Mouse (Mus musculus) MEL (cell line): Measurements from ENCODE around the gene Fhad1.

Experiments used
- CTCF ChIP-seq, 3 experiments: IDR thresholded peaks in 2 of 3; conservative IDR thresholded peaks in 1 of 3; 2 replicates each; pipeline ENCODE4 v1.5.1; 2011 to 2012; ENCODE audit warnings: low read length in 3 of 3, low read depth in 2 of 3, mild to moderate bottlenecking in 2 of 3, improper control_type of control experiment in 1 of 3, inconsistent platforms in 1 of 3, mixed read lengths in 1 of 3, moderate library complexity in 1 of 3; ENCODE audit not compliant: control insufficient read depth in 1 of 3, insufficient read depth in 1 of 3, poor library complexity in 1 of 3, severe bottlenecking in 1 of 3
- E2F4 ChIP-seq: IDR thresholded peaks from 2 replicates; pipeline ENCODE4 v1.6.1; 2011; ENCODE audit warnings: low read depth, low read length, improper control_type of control experiment, borderline replicate concordance
- JUND ChIP-seq: IDR thresholded peaks from 2 replicates; pipeline ENCODE4 v1.6.1; 2011; ENCODE audit warnings: low read depth, mild to moderate bottlenecking, improper control_type of control experiment, low read length
- MYC ChIP-seq: IDR thresholded peaks from 2 replicates; pipeline ENCODE4 v1.6.1; 2011; ENCODE audit warnings: low read depth, mild to moderate bottlenecking, low read length, improper control_type of control experiment, moderate library complexity
- POLR2A ChIP-seq, 2 experiments: IDR thresholded peaks; 2 replicates each; pipeline ENCODE4 v1.6.1; 2011 to 2012; ENCODE audit warnings: low read length in 2 of 2, mild to moderate bottlenecking in 2 of 2, control low read depth in 1 of 2, improper control_type of control experiment in 1 of 2, low read depth in 1 of 2, moderate library complexity in 1 of 2; ENCODE audit not compliant: control insufficient read depth in 1 of 2, insufficient read depth in 1 of 2, poor library complexity in 1 of 2
- SIN3A ChIP-seq: IDR thresholded peaks from 2 replicates; pipeline ENCODE4 v1.6.1; 2012; ENCODE audit warnings: low read length, improper control_type of control experiment, inconsistent platforms
- SMC3 ChIP-seq: IDR thresholded peaks from 2 replicates; pipeline ENCODE4 v1.6.1; 2011; ENCODE audit warnings: low read depth, low read length, improper control_type of control experiment
- TBP ChIP-seq: IDR thresholded peaks from 2 replicates; pipeline ENCODE4 v1.8.0; 2011; ENCODE audit warnings: low read depth, low read length, improper control_type of control experiment
- TCF12 ChIP-seq: IDR thresholded peaks from 2 replicates; pipeline ENCODE4 v1.6.1; 2014; ENCODE audit warnings: low read depth, mild to moderate bottlenecking, inconsistent platforms, low read length, improper control_type of control experiment, moderate library complexity

- TF ChIP-seq TCF12 = no peak
- TF ChIP-seq CTCF (IDR thresholded peaks at IDR 0.05 in 2 of 3, conservative IDR thresholded peaks at IDR 0.05 in 1 of 3; ENCODE audit: control insufficient read depth in 1 of 3, insufficient read depth in 1 of 3, low read depth in 2 of 3, low read length in 3 of 3, poor library complexity in 1 of 3, severe bottlenecking in 1 of 3) = no peak
- TF ChIP-seq JUND = no peak
- TF ChIP-seq POLR2A (IDR thresholded peaks at IDR 0.05; ENCODE audit: control insufficient read depth in 1 of 2, insufficient read depth in 1 of 2, low read depth in 1 of 2, low read length in 2 of 2, poor library complexity in 1 of 2) = no peak
- TF ChIP-seq SMC3 = no peak
- TF ChIP-seq TBP = no peak
- no peak for TF ChIP-seq MYC
- TF ChIP-seq SIN3A = no peak
- TF ChIP-seq E2F4 = no peak
Observed at GRCm38 (mm10) chr4:141900421-141900820, 114.5 kb downstream of the Fhad1 start.
